Mouse (Mus musculus) kidney, postnatal 10 days (tissue): Measurements from ENCODE around the gene Csf2rb.
A peak's percentile ranks its signal among the peaks of the same experiment; 100 is the strongest.

Source experiments
- DNase-seq: peaks from one replicate; pipeline ENCODE4 v3.0.0; 2021; ENCODE audit warnings: mixed read lengths

The Csf2rb gene

DNA sequence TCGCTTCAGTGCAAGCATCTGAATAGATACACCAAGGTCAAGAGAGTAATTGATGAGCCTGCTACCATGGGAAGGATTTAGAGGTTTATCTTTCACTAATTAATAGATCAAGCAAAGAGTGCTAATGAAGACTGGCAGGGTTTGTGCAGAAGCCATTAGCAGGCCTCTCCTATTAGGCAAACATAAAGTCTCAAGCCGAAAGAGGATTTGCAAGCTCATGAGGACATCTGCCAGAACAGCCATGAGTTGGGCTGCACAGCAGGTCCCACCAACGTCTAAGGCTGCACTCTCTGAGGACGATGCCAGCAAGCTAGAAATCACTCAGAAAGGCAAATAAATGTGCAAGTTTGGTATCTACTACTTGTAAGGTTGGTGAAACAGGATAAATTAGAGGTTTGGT, 55.2 kb downstream of the Csf2rb start:
- DNase-seq = no peak

DNA sequence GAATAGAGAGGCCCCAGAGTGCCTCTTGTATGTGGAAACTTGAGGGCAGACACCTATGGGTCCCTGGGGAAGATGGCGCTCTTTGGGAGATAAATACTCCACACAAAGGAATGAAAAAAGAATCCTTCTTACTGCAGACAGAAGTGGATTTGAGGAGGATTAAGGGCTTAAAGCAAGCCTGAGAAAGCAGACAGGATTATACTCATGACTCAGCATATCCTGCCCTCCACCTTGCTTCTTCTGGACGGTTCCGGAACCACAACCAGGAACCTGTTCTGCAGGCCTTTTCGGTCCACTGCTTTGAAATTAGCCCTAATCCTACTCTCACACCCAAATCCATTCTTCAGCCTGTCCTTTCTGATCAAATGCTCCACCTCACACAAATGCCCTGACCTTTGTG, 56.6 kb downstream of the Csf2rb start:
- DNase-seq = no peak

DNA sequence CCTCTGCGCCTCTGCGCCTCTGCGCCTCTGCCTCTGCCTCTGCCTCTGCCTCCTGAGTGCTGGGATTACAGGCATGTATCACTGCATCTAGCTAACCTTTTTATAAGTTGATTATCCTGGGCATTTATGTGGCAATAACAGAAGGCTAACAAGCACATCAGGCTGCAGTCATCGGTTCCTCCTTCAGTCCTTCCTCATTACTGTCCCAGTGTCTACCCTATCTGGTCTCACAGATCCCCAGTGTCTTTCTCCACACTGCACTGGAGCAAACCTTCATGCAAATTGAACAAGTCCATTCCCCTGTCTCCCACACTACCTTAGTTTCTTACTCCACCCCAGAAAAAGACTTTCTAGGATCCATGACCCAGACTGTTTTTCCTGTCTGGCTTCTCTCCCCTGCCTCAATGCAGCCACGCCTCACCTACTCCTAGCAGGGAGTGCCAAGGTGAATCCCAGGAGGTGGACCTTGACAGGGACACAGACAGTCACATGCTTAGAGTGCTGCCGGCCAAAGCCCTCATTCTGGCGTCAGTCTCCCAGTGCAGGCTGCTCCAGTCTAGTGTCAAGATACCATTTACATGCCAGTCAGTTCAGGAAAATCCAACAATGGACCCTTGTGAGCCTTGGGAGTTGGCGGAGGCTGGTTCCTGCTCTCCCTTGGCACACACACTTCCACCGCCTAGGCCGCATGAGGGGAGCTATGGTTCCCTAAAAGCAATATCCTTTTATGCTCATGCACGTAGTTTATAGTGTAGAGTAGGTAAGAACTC, 58.1 kb downstream of the Csf2rb start:
- DNase-seq = peak; percentile 68

DNA sequence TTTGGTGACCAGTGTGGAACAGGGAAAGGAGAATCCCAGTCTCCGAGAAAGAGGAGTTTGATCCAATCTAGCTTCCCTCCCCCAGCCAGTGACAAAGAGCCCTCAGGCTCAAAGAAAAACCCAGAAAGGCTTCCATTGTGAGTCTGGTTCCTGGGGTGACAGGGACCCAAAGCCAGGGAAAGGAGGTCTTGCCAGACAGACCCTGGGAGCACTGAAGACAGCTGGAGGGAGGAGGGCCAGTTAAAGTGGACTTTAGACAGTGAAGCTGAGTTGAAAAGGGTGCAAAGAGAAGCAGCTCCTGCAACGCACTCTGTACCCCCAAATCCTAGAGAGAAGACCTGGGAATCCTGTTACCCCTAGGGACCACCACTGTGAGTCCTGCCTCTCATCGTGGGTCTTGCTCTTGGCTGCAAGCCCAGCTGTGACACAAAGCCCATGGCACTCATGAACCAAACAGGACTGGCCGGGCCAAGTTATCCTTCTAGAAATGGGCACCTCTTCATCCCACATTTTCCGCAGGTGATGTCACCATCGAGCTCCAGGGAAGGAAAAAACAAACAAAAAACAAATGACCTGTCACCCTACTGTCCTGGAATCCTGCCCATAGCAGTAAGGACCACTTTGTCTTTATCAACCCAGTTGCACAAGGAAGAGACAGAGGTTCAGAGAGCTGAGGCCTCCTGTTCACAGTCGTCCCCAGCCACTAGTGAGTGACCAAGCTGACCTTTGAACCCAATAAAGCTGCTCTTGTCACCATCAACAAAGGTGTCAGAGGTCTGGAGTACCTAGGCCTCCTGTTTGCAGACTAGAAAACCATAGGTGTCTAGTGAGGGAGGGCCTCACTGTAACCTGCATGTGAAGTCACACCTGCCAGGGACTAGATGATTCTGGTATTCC, 58.9 kb downstream of the Csf2rb start:
- DNase-seq = no peak

DNA sequence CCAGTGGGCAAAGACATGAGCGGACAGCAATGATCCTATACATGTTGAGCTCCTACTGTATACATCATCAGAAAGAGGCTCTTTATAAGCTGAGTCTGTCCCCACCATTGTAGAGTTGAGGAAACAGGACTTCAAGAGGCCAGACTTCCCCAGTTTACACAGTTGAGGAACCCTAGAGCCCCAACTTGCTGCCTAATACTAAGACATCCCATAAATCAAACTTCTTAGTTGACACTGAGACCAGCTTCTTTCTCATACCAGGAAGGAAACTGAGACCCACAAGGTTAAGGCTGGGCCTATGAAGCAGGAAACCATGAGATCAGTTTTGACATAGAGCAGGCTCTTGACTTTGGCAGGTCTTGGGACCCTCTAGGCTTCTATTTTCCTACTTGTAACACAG, 60.0 kb downstream of the Csf2rb start:
- no peak for DNase-seq

DNA sequence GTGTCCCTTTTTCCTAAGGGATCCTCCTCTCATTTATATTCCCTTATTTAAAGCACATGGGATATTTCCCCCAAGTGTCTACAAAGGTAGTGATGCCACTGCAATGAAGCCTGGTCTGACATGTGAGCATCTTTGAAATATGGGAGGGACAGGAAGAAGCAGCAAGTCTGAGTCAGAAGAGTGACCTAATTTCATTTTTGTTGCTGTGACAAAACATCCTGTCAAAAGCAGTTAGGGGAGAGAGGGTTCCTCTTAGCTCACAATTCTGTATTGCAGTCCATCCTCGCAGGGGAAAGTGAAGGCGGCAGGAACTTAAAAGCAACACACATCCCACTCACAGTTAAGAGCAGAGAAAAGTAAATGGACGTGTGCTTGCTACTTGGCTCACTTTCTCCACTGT, 65.3 kb downstream of the Csf2rb start:
- no peak for DNase-seq

DNA sequence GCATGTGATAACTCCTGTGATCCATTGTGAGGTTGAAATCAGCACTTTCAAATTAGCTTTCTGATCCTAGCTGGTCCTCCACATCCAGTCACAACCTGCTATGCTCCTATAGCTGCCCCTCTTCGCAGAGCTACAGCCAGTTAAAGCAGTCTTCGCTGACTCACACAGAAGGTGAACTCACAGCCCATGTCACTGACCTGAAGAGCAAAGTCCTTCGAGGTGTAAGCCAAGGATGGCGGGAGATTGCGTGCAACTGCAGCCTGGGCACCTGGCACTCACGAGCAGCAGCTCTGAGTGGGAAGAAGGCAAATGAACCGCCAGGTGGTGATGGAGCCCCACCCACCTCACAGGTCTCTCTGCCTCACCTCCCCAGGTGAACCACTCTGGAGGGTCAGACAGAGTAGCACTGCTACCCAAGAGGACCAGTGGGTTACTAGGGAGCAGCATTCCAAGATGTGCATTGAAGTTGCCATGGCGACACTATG, 70.0 kb downstream of the Csf2rb start, which contains the start of gene Tex33:
TSS of gene Tex33 (minus strand) at position 435 of the 485 bp plus-strand sequence.
- no peak for DNase-seq

DNA sequence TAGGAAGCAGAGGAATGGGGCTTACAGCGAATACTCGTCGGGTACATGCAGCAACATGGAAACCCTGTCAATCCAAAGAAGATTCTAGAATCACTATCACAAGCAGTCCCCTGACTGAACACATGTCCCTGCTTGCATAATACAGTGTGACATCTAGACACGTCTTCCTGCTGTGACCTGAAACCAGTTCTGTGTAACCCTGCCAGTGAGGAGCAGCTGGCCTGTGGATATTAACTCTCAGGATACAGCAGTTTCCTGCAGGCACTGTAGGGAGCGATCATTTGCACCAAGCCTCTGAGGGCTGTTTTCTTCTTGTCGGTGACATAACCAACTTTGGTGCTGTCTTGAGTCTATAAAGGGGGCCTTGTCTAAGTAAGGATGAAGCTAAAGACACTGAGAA, 75.8 kb downstream of the Csf2rb start:
- no peak for DNase-seq

DNA sequence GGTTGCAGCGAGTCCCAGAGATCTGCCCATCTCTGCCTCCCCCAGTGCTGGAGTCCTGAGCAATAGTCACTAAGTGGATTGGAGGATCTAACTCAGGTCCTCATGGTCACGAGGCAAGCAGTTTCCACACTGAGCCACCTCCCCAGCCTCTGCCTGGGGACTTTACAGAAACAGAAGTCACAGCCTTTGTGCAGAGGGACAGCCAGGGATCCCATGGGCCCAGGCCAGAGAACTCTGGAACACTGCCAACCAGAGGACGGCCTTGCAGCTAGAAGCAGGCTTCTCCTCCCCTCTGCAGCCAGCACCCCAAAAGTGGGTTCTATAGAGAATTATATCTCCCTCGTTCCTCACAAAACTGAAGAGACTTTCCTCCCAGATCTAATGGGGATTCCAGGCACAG, 76.4 kb downstream of the Csf2rb start:
- DNase-seq = peak; percentile 83

DNA sequence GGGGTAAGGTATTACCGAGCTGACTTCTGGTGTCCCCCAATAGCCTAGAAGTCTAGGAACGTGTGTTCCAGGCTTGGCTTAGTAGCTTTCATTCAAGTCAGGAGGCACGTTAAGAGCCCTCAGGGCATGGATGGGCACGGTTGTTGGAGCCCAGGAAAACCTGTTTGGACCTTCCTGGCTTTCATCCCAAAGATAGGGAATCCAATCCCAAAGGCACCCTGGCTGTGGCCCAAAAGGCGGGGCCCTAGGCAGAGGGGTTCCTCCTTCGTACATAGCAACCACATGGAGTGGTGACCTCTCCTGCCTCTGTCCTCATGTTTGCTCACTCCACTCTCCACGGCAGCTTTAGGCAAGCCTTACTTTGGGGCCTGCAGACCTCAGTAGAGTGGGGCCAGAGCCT, 76.9 kb downstream of the Csf2rb start:
- DNase-seq = peak; percentile 49

DNA sequence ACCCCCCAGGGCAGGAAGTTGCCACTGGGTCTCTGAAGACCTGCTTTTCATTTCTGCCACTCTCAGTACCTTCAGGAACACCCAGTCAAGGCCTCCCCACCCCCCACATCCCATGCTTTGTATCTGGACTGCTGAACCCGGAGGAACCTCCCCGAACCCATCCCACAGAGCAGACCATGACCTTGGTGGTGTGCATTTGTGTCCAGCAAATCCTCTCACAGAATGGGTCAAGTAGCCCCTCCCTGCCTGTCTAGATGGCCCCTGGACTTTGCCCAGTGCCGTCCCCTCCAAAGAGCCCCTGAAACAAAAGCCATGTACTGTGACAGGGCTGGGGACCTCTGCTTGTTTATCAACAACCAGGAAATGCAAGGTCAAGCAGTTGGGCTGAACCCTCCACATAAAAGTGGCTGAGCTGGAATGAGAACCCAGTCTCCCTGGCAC, 77.8 kb downstream of the Csf2rb start:
- DNase-seq = peak; percentile 82
